In the genomic region with DNA sequence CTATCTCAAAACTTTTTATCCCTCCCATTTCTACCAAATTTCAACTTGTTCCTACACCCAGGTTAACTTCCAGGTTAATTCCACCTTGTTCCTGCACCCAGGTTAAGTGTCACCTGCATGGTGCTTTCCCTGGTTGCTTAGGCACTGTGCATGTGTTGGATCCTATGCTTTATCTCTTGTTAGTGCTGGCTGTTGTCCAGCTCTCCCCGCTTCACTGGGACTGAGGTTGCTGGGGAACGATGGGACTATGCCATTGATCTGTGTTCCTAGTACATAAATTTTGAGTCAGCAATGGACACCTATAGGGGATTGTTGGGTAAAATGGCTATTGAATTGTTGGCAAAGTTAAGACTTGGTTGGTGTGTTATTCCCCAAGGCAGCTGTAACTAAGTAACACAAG, we compare ENCODE assay signal across 26 mouse cellular contexts.
"Had no signal": no experiment of that assay in that cellular context is flagged by ENCODE, and none has a peak within 500 bp of the region (broad histone marks: within the 10 kb centered on the region; RNA-seq: fewer than 3 reads in every experiment).

No protein-coding gene starts in this region.

- H3K27me3 ChIP-seq: heart, embryonic 13.5 days; heart, embryonic 15.5 days; hindbrain, embryonic 13.5 days; hindbrain, embryonic 15.5 days; kidney, embryonic 15.5 days; limb, embryonic 12.5 days had no signal

- H3K4me1 ChIP-seq: heart, embryonic 13.5 days; heart, embryonic 15.5 days; hindbrain, embryonic 15.5 days; kidney, embryonic 15.5 days; limb, embryonic 10.5 days; limb, embryonic 12.5 days had no signal

- H3K36me3 ChIP-seq: heart, embryonic 13.5 days; heart, embryonic 15.5 days; hindbrain, embryonic 13.5 days; hindbrain, embryonic 15.5 days; kidney, embryonic 15.5 days; limb, embryonic 10.5 days; limb, embryonic 12.5 days had no signal

- H3K9me3 ChIP-seq: heart, embryonic 13.5 days; heart, embryonic 15.5 days; hindbrain, embryonic 13.5 days; hindbrain, embryonic 15.5 days; kidney, embryonic 15.5 days; limb, embryonic 10.5 days; limb, embryonic 12.5 days had no signal

- DNase-seq: gastrocnemius, postnatal 14 days; gastrocnemius, postnatal 36 days; heart, adult 11 months; heart, adult 2 months; heart, postnatal 14 days; heart, postnatal 36 days; kidney, adult 11 months; kidney, adult 2 months; kidney, adult 9 months; kidney, postnatal 25 days; kidney, postnatal 4 days; liver had no signal

- H3K9ac ChIP-seq: heart, embryonic 13.5 days; heart, embryonic 15.5 days; hindbrain, embryonic 13.5 days; hindbrain, embryonic 15.5 days; kidney, embryonic 15.5 days; limb, embryonic 12.5 days had no signal

- ATAC-seq: hindbrain, postnatal 0 days; intestine, embryonic 16.5 days had no signal

- H3K27ac ChIP-seq: heart, adult 2 months; heart, embryonic 13.5 days; heart, embryonic 15.5 days; hindbrain, embryonic 13.5 days; hindbrain, embryonic 15.5 days; hindbrain, postnatal 0 days; kidney, embryonic 15.5 days; kidney, postnatal 0 days; layer of hippocampus, adult 2 months; left cerebral cortex, adult 2 months; limb, embryonic 10.5 days; limb, embryonic 12.5 days had no signal

- H3K4me3 ChIP-seq: heart, adult 2 months; heart, embryonic 13.5 days; heart, embryonic 15.5 days; hindbrain, embryonic 13.5 days; hindbrain, embryonic 15.5 days; kidney, embryonic 15.5 days; layer of hippocampus, adult 2 months; left cerebral cortex, adult 2 months; limb, embryonic 10.5 days; limb, embryonic 12.5 days had no signal

- H3K4me2 ChIP-seq: heart, embryonic 11.5 days; heart, embryonic 13.5 days; heart, embryonic 15.5 days; hindbrain, embryonic 13.5 days; hindbrain, embryonic 15.5 days; kidney, embryonic 15.5 days; limb, embryonic 12.5 days; liver, embryonic 11.5 days had no signal
